Mouse (Mus musculus) lung, postnatal 0 days (tissue): Measurements from ENCODE around the gene Cipc. TPM values are rescaled to one million over a fixed set of nuclear protein-coding genes. Genes with fewer than 3 reads are reported as not detected.

ENCODE experiments used
- ATAC-seq: fragments of 200-750 bp; cut with Nextera tagmentation; 2 replicates; pipeline ENCODE4 v1.8.0; 2017; ENCODE audit warnings: moderate library complexity
- DNase-seq: peaks from one replicate; pipeline ENCODE4 v3.0.0-alpha.2; 2016; ENCODE audit warnings: low spot score
- H3K27ac ChIP-seq: fragments of 300-500 bp; sonication (generic); 2 replicates; pipeline ENCODE4 v1.5.1; 2014; ENCODE audit warnings: antibody characterized with exemption, mild to moderate bottlenecking, low read length, mixed read lengths
- H3K27me3 ChIP-seq: fragments of 300-500 bp; sonication (generic); replicated peaks from 2 replicates; pipeline ENCODE4 v1.6.1; 2014; ENCODE audit warnings: low read length, mixed read lengths; ENCODE audit not compliant: insufficient read depth
- H3K36me3 ChIP-seq: fragments of 300-500 bp; sonication (generic); 2 replicates; pipeline ENCODE4 v1.6.1; 2014; ENCODE audit warnings: low read length, mixed read lengths; ENCODE audit not compliant: insufficient read depth
- H3K4me1 ChIP-seq: fragments of 300-500 bp; sonication (generic); 2 replicates; pipeline ENCODE4 v1.6.1; 2014; ENCODE audit warnings: antibody characterized with exemption, low read depth, low read length, mixed read lengths; ENCODE audit not compliant: insufficient read depth
- H3K4me2 ChIP-seq: fragments of 300-500 bp; sonication (generic); replicated peaks from 2 replicates; pipeline ENCODE4 v1.6.1; 2014; ENCODE audit warnings: low read depth, mild to moderate bottlenecking, low read length, moderate library complexity, mixed read lengths
- H3K4me3 ChIP-seq: fragments of 300-500 bp; sonication (generic); 2 replicates; pipeline ENCODE4 v1.5.1; 2014; ENCODE audit warnings: low read depth, low read length
- H3K9ac ChIP-seq: fragments of 300-500 bp; sonication (generic); replicated peaks from 2 replicates; pipeline ENCODE4 v1.6.1; 2014; ENCODE audit warnings: low read depth, mild to moderate bottlenecking
- H3K9me3 ChIP-seq: fragments of 300-500 bp; sonication (generic); 2 replicates; pipeline ENCODE4 v1.6.1; 2016; ENCODE audit warnings: low read length, mixed read lengths
- CTCF ChIP-seq: IDR thresholded peaks from 2 replicates; pipeline ENCODE4 v1.5.1; 2016; ENCODE audit warnings: antibody characterized with exemption, mild to moderate bottlenecking
- EP300 ChIP-seq: IDR thresholded peaks from 2 replicates; pipeline ENCODE4 v1.6.1; 2016; ENCODE audit warnings: antibody characterized with exemption, mild to moderate bottlenecking, control low read depth
- WGBS: fragments of 180-500 bp; shearing (Covaris S2); extraction: QIAGEN DNeasy Blood & Tissue Kit; methylation state at CpG from one replicate; pipeline ENCODE4 v1.1.7; 2014; 5-methylcytosine and 5-hydroxymethylcytosine counted together
- polyA plus RNA-seq: library from polyadenylated mRNA; unstranded; fragments of >200 nt; fragmentation: Nextera tagmentation; extraction: Ambion mirVana; gene quantifications from 2 replicates; pipeline ENCODE4 v1.2.1, GENCODE M21; 2015

Cipc gene
- polyA plus RNA-seq, 1 experiment from 2014 or later: 12.5 TPM

GRCm38 (mm10) chr12:86938571-86938970 is 8.3 kb upstream of the Cipc start:
- DNase-seq (no peak), ATAC-seq (no peak)
- Histone ChIP-seq H3K27ac (no peak overlapping the region), H3K9ac (no peak overlapping the region), H3K9me3 (no peaks in the 10 kb centered on the region), H3K4me1 (no peaks in the 10 kb centered on the region; the same call in 1 of the 2 replicates), H3K4me2 (no peak overlapping the region), H3K27me3 (no peaks in the 10 kb centered on the region), H3K36me3 (no peaks in the 10 kb centered on the region), H3K4me3 (no peak overlapping the region)
- TF ChIP-seq CTCF (no peak), EP300 (peak; percentile 84)
- 54% methylated on average over 9 of the region's 9 CpGs for WGBS

- H3K4me3 ChIP-seq: no peak overlapping the region
- H3K36me3 ChIP-seq: no peaks in the 10 kb centered on the region
- no peaks in the 10 kb centered on the region for H3K27me3 ChIP-seq
- H3K9ac ChIP-seq: no peak overlapping the region
- TF ChIP-seq CTCF (peak; percentile 18; the same call in 1 of the 2 replicates), EP300 (no peak)
- H3K4me1 ChIP-seq: peaks cover 5% of the 10 kb centered on the region; the same call in 1 of the 2 replicates
- H3K4me2 ChIP-seq: no peak overlapping the region
- no peaks in the 10 kb centered on the region for H3K9me3 ChIP-seq
- no peak for DNase-seq
- peak; percentile 43 for ATAC-seq
- 45% methylated on average over 11 of the region's 11 CpGs for WGBS
- peak overlapping the region; percentile 60 for H3K27ac ChIP-seq
Observed at GRCm38 (mm10) chr12:86941173-86941572, 5.7 kb upstream of the Cipc start.

- H3K4me2 ChIP-seq: no peak overlapping the region
- no peaks in the 10 kb centered on the region for H3K9me3 ChIP-seq
- WGBS: 39% methylated on average over 5 of the region's 5 CpGs
Observed at GRCm38 (mm10) chr12:86941734-86942486, 4.9 kb upstream of the Cipc start.

GRCm38 (mm10) chr12:86943421-86943820 is 3.4 kb upstream of the Cipc start:
- no peaks in the 10 kb centered on the region for H3K9me3 ChIP-seq
- no peaks in the 10 kb centered on the region for H3K27me3 ChIP-seq
- no peak overlapping the region for H3K9ac ChIP-seq
- no peak for DNase-seq
- no peak overlapping the region for H3K4me2 ChIP-seq
- WGBS: 68% methylated on average over 8 of the region's 8 CpGs
- ATAC-seq: no peak
- no peak overlapping the region for H3K27ac ChIP-seq
- peaks cover 12% of the 10 kb centered on the region; the same call in 1 of the 2 replicates for H3K4me1 ChIP-seq
- H3K4me3 ChIP-seq: no peak overlapping the region
- H3K36me3 ChIP-seq: no peaks in the 10 kb centered on the region
- TF ChIP-seq EP300: no peak
- TF ChIP-seq CTCF: no peak

More at GRCm38 (mm10) chr12:86941734-86942486, 4.9 kb upstream of the Cipc start:
- Histone ChIP-seq H3K27me3 (no peaks in the 10 kb centered on the region), H3K36me3 (no peaks in the 10 kb centered on the region), H3K4me3 (no peak overlapping the region), H3K27ac (no peak overlapping the region), H3K4me1 (peaks cover 6% of the 10 kb centered on the region; the same call in 1 of the 2 replicates), H3K9ac (no peak overlapping the region)
- DNase-seq: peak; percentile 69
- ATAC-seq: no peak
- TF ChIP-seq EP300 (peak; percentile 58), CTCF (no peak)

GRCm38 (mm10) chr12:86945126-86945525 is 1.7 kb upstream of the Cipc start:
- H3K4me3 ChIP-seq: no peak overlapping the region
- H3K9ac ChIP-seq: no peak overlapping the region
- no peaks in the 10 kb centered on the region for H3K9me3 ChIP-seq
- no peak overlapping the region for H3K27ac ChIP-seq
- peaks cover 23% of the 10 kb centered on the region; the same call in 1 of the 2 replicates for H3K4me1 ChIP-seq
- WGBS: 8% methylated on average over 4 of the region's 4 CpGs
- peak; percentile 57; the same call in 1 of the 2 replicates for TF ChIP-seq EP300
- TF ChIP-seq CTCF: peak; percentile 88
- H3K36me3 ChIP-seq: no peaks in the 10 kb centered on the region
- H3K4me2 ChIP-seq: no peak overlapping the region
- H3K27me3 ChIP-seq: no peaks in the 10 kb centered on the region
- ATAC-seq (no peak), DNase-seq (peak; percentile 89)

GRCm38 (mm10) chr12:86946301-86946781 is 502 bp upstream of the Cipc start:
- TF ChIP-seq CTCF (no peak), EP300 (no peak)
- Histone ChIP-seq H3K27ac (peak overlapping the region; percentile 99), H3K9me3 (no peaks in the 10 kb centered on the region), H3K36me3 (no peaks in the 10 kb centered on the region), H3K4me2 (peak overlapping the region; percentile 72), H3K4me3 (peak overlapping the region; percentile 64), H3K27me3 (no peaks in the 10 kb centered on the region), H3K9ac (peak overlapping the region; percentile 84), H3K4me1 (peaks cover 23% of the 10 kb centered on the region; the same call in 1 of the 2 replicates)
- WGBS: under 1% methylated on average over 17 of the region's 17 CpGs
- DNase-seq: peak; percentile 49
- no peak for ATAC-seq
